Mouse (Mus musculus) megakaryocyte progenitor cell, adult 5-6 weeks (primary cell): ENCODE results near the gene Ppp1r12a. TPM values are rescaled to one million over a fixed set of nuclear protein-coding genes. Genes with fewer than 3 reads are reported as not detected.

Experiments
- ATAC-seq: replicated peaks from 2 replicates; pipeline ENCODE4 v1.8.0; 2016; ENCODE audit warnings: mild to moderate bottlenecking, moderate TSS enrichment, inconsistent platforms; ENCODE audit not compliant: poor library complexity
- total RNA-seq, 2 experiments: library from RNA; stranded (forward) in 1 of 2; stranded (reverse) in 1 of 2; fragments of 157-497, 149-512 nt in 1 of 2; fragments of 200-1000 nt in 1 of 2; gene quantifications; 2 replicates each; pipeline versions ENCODE4 v1.2.3 to v1.2.4; 2015 to 2017

Gene Ppp1r12a
- total RNA-seq, 2 experiments from 2014 or later = 101 to 137 TPM

DNA sequence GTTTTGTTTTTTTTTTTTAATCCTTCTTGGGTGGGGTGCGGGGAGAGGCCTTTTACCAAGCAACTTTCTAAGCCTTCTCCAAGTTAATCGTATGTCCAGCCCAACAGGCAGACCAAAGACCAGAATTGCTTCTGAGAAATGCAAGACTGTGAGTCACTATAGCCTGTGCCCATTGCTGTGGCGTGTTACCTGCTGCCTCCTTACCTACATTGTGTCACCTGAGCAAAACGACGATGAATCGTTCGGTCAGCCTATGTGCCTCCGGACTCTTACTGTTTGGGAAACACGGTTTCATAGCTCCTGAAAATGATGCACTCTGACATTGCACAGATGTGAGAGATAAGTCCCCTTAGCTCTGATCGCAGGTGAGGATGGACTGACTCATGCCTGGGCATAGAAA lies 169.0 kb downstream of the Ppp1r12a start:
- no peak for ATAC-seq

DNA sequence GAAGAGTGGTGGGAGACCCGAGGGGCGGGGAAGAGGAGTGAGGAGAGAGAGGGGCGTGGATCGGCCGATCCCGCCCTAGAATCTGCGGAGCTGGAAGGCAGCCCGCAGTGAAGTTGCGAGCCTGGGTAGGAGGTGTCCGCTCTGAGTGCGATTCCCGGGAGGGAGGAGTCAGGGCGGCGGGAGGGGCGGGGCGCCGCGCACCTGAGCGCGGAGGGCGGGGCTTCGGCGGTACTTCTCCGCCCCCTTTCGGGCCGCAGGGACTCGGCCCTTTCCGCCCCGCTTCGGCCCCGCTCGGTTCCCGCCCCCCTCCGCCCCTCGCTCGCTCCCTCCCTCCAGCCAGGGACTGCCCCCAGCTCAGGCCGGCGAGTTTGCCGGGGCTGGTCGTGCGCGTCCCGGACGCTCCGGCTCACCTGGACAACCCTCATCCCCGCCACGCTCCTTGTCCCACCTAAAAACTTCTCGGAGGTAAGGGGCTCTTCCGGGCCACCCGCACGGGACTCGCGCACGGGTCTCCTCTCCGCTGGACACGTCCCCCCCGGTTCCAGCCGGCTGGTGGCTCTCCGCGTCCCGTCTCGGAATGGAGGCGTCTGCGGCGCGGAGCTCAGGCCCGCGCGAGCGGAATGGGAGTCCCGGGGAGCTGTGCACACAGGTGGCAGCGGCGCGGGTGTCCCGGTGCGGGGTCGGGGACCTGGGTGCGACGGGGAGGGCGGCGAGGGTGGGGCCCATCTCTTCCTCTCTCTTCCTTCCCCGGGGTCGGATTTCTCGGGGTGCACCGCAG lies 170.0 kb downstream of the Ppp1r12a start, which contains the start of gene Pawr:
TSS of gene Pawr (plus strand) at position 338 of the 778 bp plus-strand sequence.
- peak; percentile 61 for ATAC-seq

DNA sequence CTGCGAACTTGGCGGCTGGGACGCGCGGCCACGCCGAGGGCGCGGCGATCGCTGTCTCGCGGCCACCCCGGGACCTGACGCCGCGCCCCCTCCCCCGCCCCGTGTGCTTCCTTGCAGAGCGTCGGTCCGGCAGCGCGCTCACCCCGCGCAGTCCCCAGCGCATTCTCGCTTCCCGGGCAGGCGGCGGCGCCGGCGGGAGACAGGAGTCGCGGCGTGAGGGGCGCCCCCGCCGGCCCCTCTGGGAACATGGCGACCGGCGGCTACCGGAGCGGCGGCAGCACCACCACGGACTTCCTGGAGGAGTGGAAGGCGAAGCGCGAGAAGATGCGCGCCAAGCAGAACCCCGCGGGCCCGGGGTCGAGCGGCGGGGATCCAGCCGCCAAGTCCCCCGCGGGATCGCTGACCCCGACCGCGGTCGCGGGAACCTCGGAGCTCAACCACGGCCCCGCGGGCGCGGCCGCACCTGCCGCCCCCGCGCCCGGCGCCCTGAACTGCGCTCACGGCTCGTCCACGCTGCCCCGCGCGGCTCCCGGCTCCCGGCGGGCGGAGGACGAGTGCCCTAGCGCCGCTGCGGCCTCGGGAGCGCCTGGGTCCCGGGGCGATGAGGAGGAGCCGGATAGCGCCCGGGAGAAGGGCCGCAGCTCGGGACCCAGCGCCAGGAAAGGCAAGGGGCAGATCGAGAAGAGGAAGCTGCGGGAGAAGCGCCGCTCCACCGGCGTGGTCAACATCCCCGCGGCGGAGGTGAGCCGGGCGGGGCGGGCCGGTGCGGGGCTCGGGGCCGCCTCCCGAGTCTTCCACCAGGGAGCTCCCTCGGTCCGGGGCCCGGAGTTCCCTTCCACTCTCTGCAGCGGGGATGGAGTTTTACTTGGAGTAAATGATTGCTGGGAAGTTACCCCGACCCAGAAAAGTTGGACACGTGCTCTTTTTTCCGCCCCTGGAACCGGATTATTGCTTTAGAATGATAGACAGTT lies 170.9 kb downstream of the Ppp1r12a start:
- peak; percentile 24 for ATAC-seq

DNA sequence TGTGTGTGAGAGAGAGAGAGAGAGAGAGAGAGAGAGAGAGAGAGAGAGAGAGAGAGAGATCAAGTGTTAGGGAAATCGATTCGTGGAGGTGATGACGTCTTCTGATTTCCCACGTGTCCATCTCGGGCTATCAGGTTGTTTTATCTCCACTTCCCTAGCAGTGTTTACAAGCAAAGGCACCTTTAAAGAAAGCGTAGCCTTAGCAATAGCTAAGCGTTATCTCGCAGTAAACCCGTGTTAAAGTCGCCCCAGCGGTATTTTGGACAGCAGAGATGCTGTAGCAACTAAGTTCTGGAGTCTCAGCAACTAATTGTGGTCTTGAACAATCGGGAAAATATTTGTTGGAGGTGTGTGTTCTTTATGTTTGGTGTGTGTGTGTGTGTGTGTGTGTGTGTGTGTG lies 171.6 kb downstream of the Ppp1r12a start:
- no peak for ATAC-seq

Other genes with a start within 250 kb of the Ppp1r12a start
- gene Pawr, start 169.9 kb downstream of the Ppp1r12a start, total RNA-seq (2015) = 0.54 and 0.64 TPM in 2 replicates
- 0.17 TPM in 1 of 2 replicates, not detected in the other for gene Pawr, start 169.9 kb downstream of the Ppp1r12a start, total RNA-seq (2017)